17 mouse cellular contexts compared by ENCODE assay signal in genomic region chr4:125598677-125599076, GRCm38 (mm10).
DNase-seq lines count a peak whose midpoint lies in the region; ATAC-seq and TF ChIP-seq lines count a peak whose summit lies in the region.
"Had no signal": no experiment of that assay in that cellular context is flagged by ENCODE, and none has a peak within 500 bp of the region (broad histone marks: within the 10 kb centered on the region; RNA-seq: fewer than 3 reads in every experiment).

No protein-coding gene starts in this region.

- DNase-seq in kidney, postnatal 4 days, result peak; percentile 26 to 32
- DNase-seq in ES-E14 (ENCODE audit: low read depth, low spot score), result peak; percentile 84
- no peak for DNase-seq in right cerebral cortex, postnatal 4 days
- no peak for DNase-seq in midbrain, embryonic 14.5 days
- DNase-seq: cerebellum, adult 8-10 months; gastrocnemius, adult 2 months; spleen, adult 18-20 months had no signal

- H3K4me2 ChIP-seq in kidney, embryonic 15.5 days, result no peak overlapping the region
- H3K4me2 ChIP-seq in midbrain, embryonic 14.5 days (ENCODE audit: low read length), result no peak overlapping the region
- H3K4me2 ChIP-seq: heart, embryonic 12.5 days; liver, embryonic 15.5 days; midbrain, embryonic 13.5 days; neural tube, embryonic 13.5 days had no signal

- no peak for TF ChIP-seq CTCF in ES-Bruce4 (IDR thresholded peaks at IDR 0.05; ENCODE audit: low read depth, low read length)
- no peak for TF ChIP-seq CTCF in testis, adult 2 months (IDR thresholded peaks at IDR 0.05; ENCODE audit: control insufficient read depth, insufficient read depth, insufficient replicate concordance, low read depth, low read length)

- peak; percentile 59 for TF ChIP-seq POLR2A in ES-Bruce4 (IDR thresholded peaks at IDR 0.05; ENCODE audit: insufficient read depth, low read length)
- TF ChIP-seq POLR2A in testis, adult 2 months (IDR thresholded peaks at IDR 0.05; ENCODE audit: control insufficient read depth, low read depth, low read length), result no peak

- H3K9ac ChIP-seq in kidney, embryonic 15.5 days, result no peak overlapping the region
- peak overlapping the region; percentile 45 for H3K9ac ChIP-seq in ES-Bruce4 (ENCODE audit: low read depth, poor library complexity, severe bottlenecking)
- H3K9ac ChIP-seq in ES-E14 (ENCODE audit: insufficient read depth, low read depth, low read length, poor library complexity, severe bottlenecking), result peak overlapping the region; percentile 30; the same call in 1 of the 2 replicates
- H3K9ac ChIP-seq in midbrain, embryonic 14.5 days (replicated peaks; ENCODE audit: low read length), result no peak overlapping the region
- H3K9ac ChIP-seq: heart, embryonic 12.5 days; liver, embryonic 15.5 days; midbrain, embryonic 13.5 days; neural tube, embryonic 13.5 days had no signal

- in situ Hi-C loops in ES-E14 (cut with MboI; ENCODE audit: low sequenced_read_pairs in 2 of 2, unreplicated experiment in 2 of 2), result no loop called here

- no peak overlapping the region for H3K4me3 ChIP-seq in kidney, embryonic 15.5 days (replicated peaks)
- H3K4me3 ChIP-seq in ES-Bruce4 (ENCODE audit: low read depth, low read length), result peak overlapping the region; percentile 53
- peak overlapping the region; percentile 44 to 61 for H3K4me3 ChIP-seq in ES-E14 (ENCODE audit: insufficient read depth in 1 of 2, low read depth in 1 of 2, low read length in 2 of 2, poor library complexity in 1 of 2, severe bottlenecking in 1 of 2)
- H3K4me3 ChIP-seq in testis, adult 2 months (ENCODE audit: control insufficient read depth, low read depth, low read length), result peak overlapping the region; percentile 70
- H3K4me3 ChIP-seq in midbrain, embryonic 14.5 days (replicated peaks; ENCODE audit: low read depth, low read length), result no peak overlapping the region
- H3K4me3 ChIP-seq: forebrain, embryonic 10.5 days; gastrocnemius, adult 2 months; heart, embryonic 12.5 days; liver, embryonic 15.5 days; midbrain, embryonic 13.5 days; neural tube, embryonic 13.5 days had no signal

- no peaks in the 10 kb centered on the region for H3K36me3 ChIP-seq in kidney, embryonic 15.5 days
- no peaks in the 10 kb centered on the region for H3K36me3 ChIP-seq in ES-Bruce4 (ENCODE audit: control insufficient read depth, insufficient read depth, low read length, poor library complexity, severe bottlenecking)
- H3K36me3 ChIP-seq in ES-E14 (ENCODE audit: control insufficient read depth, insufficient read depth, low read length, poor library complexity, severe bottlenecking), result no peaks in the 10 kb centered on the region
- H3K36me3 ChIP-seq in testis, adult 2 months (ENCODE audit: control insufficient read depth, insufficient read depth, low read length), result no peaks in the 10 kb centered on the region
- H3K36me3 ChIP-seq in midbrain, embryonic 14.5 days (ENCODE audit: control insufficient read depth, insufficient read depth, low read length), result no peaks in the 10 kb centered on the region
- H3K36me3 ChIP-seq: forebrain, embryonic 10.5 days; heart, embryonic 12.5 days; liver, embryonic 15.5 days; midbrain, embryonic 13.5 days; neural tube, embryonic 13.5 days had no signal

- no peaks in the 10 kb centered on the region for H3K9me3 ChIP-seq in kidney, embryonic 15.5 days (replicated peaks)
- H3K9me3 ChIP-seq in ES-Bruce4 (replicated peaks; ENCODE audit: control insufficient read depth, insufficient read depth, low read length, poor library complexity, severe bottlenecking), result no peaks in the 10 kb centered on the region
- no peaks in the 10 kb centered on the region for H3K9me3 ChIP-seq in ES-E14 (ENCODE audit: control insufficient read depth, insufficient read depth, low read depth, low read length)
- no peaks in the 10 kb centered on the region for H3K9me3 ChIP-seq in midbrain, embryonic 14.5 days (ENCODE audit: control insufficient read depth, low read length)
- H3K9me3 ChIP-seq: forebrain, embryonic 10.5 days; heart, embryonic 12.5 days; liver, embryonic 15.5 days; midbrain, embryonic 13.5 days; neural tube, embryonic 13.5 days had no signal

- no peak for ATAC-seq in kidney, embryonic 15.5 days (replicated peaks; ENCODE audit: low FRiP score)
- ATAC-seq in midbrain, embryonic 14.5 days (ENCODE audit: low FRiP score, low TSS enrichment), result no peak
- ATAC-seq: hindbrain, embryonic 16.5 days; intestine, embryonic 16.5 days; midbrain, embryonic 13.5 days had no signal

- no peak overlapping the region for H3K27ac ChIP-seq in kidney, embryonic 15.5 days
- peak overlapping the region; percentile 71 for H3K27ac ChIP-seq in ES-Bruce4 (ENCODE audit: insufficient read depth, low read length)
- H3K27ac ChIP-seq in ES-E14 (ENCODE audit: insufficient read depth, low read depth, low read length, poor library complexity, severe bottlenecking), result peak overlapping the region; percentile 29; the same call in 1 of the 2 replicates
- no peak overlapping the region for H3K27ac ChIP-seq in testis, adult 2 months (ENCODE audit: control insufficient read depth, insufficient read depth, low read depth, low read length)
- H3K27ac ChIP-seq in midbrain, embryonic 14.5 days (replicated peaks; ENCODE audit: low read depth, low read length), result no peak overlapping the region
- H3K27ac ChIP-seq: forebrain, embryonic 10.5 days; gastrocnemius, adult 2 months; liver, embryonic 15.5 days; midbrain, embryonic 13.5 days; neural tube, embryonic 13.5 days had no signal

- peaks cover 70% of the 10 kb centered on the region for H3K27me3 ChIP-seq in kidney, embryonic 15.5 days
- no peaks in the 10 kb centered on the region for H3K27me3 ChIP-seq in ES-Bruce4 (ENCODE audit: control insufficient read depth, insufficient read depth, low read length, poor library complexity, severe bottlenecking)
- H3K27me3 ChIP-seq in testis, adult 2 months (ENCODE audit: control insufficient read depth, insufficient read depth, low read length), result no peaks in the 10 kb centered on the region
- H3K27me3 ChIP-seq in midbrain, embryonic 14.5 days (ENCODE audit: control insufficient read depth, insufficient read depth, low read length), result no peaks in the 10 kb centered on the region
- H3K27me3 ChIP-seq: liver, embryonic 15.5 days had no signal

- TF ChIP-seq EP300 in ES-Bruce4 (IDR thresholded peaks at IDR 0.05; ENCODE audit: insufficient read depth, low read depth, low read length), result peak; percentile 54; the same call in 1 of the 2 replicates

- 44% methylated on average over 10 of the region's 10 CpGs for WGBS in kidney, embryonic 15.5 days
- 41% methylated on average over 10 of the region's 10 CpGs for WGBS in midbrain, embryonic 14.5 days

- H3K4me1 ChIP-seq in kidney, embryonic 15.5 days, result no peaks in the 10 kb centered on the region
- H3K4me1 ChIP-seq in ES-Bruce4 (ENCODE audit: control insufficient read depth, insufficient read depth, low read length) (peaks cover 14% of the 10 kb centered on the region), ES-E14 (ENCODE audit: control insufficient read depth in 2 of 2, insufficient read depth in 2 of 2, low read length in 2 of 2, poor library complexity in 1 of 2) (peaks cover 3 to 44% of the 10 kb centered on the region in 2 experiments; a peak in 2 of 4 replicates)
- peaks cover 12% of the 10 kb centered on the region for H3K4me1 ChIP-seq in testis, adult 2 months (ENCODE audit: control insufficient read depth, insufficient read depth, low read length)
- H3K4me1 ChIP-seq in midbrain, embryonic 14.5 days (ENCODE audit: control insufficient read depth, insufficient read depth, low read length), result peaks cover 25% of the 10 kb centered on the region
- H3K4me1 ChIP-seq: liver, embryonic 15.5 days had no signal

TF ChIP-seq in ES-E14, 5 proteins besides CTCF, POLR2A, EP300 and RAD21:
- no peak for TF ChIP-seq HCFC1 (IDR thresholded peaks at IDR 0.05; ENCODE audit: borderline replicate concordance, insufficient read depth, low read length)
- TF ChIP-seq CHD2 (IDR thresholded peaks at IDR 0.05; ENCODE audit: low read depth, low read length), result no peak
- no peak for TF ChIP-seq ZNF384 (IDR thresholded peaks at IDR 0.05; ENCODE audit: low read depth, low read length)
- TF ChIP-seq MAFK (IDR thresholded peaks at IDR 0.05; ENCODE audit: insufficient read depth, low read depth, low read length), result no peak
- no peak for TF ChIP-seq ZC3H11A (IDR thresholded peaks at IDR 0.05; ENCODE audit: borderline replicate concordance, low read depth, low read length)

Comparison
In these comparisons a context has a peak if more than half of its experiments do, and no peak if none do; other contexts are left out.
1. DNase-seq: peak in kidney, postnatal 4 days (2 of 2) and ES-E14 (single experiment); none in right cerebral cortex, postnatal 4 days (single experiment) and midbrain, embryonic 14.5 days (single experiment).
2. H3K27ac ChIP-seq: peak in ES-Bruce4 (single experiment) and ES-E14 (single experiment); none in kidney, embryonic 15.5 days (single experiment), testis, adult 2 months (single experiment) and midbrain, embryonic 14.5 days (single experiment).
3. H3K4me3 ChIP-seq: peak in ES-Bruce4 (single experiment), ES-E14 (2 of 2) and testis, adult 2 months (single experiment); none in kidney, embryonic 15.5 days (single experiment) and midbrain, embryonic 14.5 days (single experiment).
4. H3K9ac ChIP-seq: peak in ES-Bruce4 (single experiment) and ES-E14 (single experiment); none in kidney, embryonic 15.5 days (single experiment) and midbrain, embryonic 14.5 days (single experiment).